Mouse (Mus musculus) effector memory CD4-positive, alpha-beta T cell, adult 5 months (primary cell): ENCODE data around the gene Cd52. TPM values are rescaled to one million over a fixed set of nuclear protein-coding genes. Genes with fewer than 3 reads are reported as not detected.

Source experiments
- polyA plus RNA-seq: library from polyadenylated mRNA; unstranded; fragments of 100-300 nt; shearing (Covaris generic); gene quantifications from one replicate; pipeline ENCODE4 v1.2.1, GENCODE M21; 2017

The Cd52 gene
- polyA plus RNA-seq, result 1,965 TPM

DNA sequence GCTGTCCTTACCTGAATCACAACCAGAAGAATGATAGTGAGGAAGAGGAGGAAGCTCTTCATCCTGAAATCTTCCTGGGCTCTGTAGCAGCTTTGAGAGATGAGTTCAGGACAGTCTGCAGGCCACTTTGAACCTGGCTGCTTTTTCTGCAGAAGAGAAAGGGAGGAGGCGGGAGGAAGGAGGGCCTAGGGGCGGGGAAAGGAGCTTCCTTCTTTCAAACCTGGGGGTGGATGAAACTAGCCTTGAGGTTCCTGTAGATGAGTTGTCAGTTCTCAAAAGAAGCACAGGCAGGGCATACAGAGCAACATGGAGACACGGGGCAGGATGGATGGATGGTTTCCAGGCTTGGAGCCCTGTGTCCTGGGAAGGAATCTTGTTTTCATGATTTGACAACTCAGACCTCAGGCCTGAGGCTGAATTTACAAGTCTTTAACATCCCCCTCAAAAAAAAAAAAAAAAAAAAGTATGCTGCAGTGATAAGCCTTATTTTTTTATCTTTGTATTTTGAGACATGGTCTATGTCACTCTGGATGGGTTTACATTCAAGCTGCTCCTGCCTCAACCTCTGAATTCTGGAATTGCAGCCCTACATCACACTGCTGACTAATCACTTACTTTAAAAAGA, at the start of gene Cd52:
Gene Cd52 (minus strand): TSS at position 160 of the 625 bp plus-strand sequence.

DNA sequence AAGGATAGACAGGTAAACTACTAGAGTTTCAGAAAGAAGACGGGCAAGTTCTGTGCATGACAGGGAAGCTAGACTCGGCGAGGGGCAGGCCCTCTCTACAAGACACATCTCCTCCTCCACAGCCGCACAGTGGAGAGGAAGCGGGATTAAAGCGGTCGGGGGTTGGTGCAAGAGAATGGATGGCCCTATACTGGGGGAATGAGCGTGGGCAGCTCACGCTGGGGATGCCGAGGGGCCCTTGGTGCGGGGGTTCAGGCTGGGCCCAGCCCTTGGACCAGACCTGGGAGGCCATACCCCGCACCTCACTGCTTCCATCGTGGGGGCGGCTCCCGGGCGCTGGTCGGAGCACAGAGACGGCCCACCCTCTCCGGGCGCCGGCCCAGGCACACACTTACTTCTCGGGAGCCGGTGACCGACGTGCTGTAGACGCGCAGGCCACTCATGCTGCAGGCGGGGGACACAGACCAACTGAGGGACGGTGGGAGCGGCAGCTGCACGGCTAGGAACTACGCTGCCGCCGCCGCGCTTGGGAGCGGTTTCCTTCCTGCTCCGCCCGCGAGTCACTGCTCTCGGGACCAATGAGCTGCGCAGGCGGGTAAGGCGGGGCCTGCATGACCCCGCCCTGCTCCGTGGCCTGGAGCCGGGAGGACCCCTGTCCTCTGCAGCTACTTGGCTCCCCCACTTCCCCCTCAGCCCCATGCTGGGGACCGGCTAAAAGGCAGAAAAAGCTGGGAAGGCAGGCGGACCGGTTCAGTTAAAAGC, 33.5 kb upstream of the Cd52 start, which contains the start of gene Sh3bgrl3:
Gene Sh3bgrl3 (minus strand): TSS at position 569 of the 762 bp plus-strand sequence.

DNA sequence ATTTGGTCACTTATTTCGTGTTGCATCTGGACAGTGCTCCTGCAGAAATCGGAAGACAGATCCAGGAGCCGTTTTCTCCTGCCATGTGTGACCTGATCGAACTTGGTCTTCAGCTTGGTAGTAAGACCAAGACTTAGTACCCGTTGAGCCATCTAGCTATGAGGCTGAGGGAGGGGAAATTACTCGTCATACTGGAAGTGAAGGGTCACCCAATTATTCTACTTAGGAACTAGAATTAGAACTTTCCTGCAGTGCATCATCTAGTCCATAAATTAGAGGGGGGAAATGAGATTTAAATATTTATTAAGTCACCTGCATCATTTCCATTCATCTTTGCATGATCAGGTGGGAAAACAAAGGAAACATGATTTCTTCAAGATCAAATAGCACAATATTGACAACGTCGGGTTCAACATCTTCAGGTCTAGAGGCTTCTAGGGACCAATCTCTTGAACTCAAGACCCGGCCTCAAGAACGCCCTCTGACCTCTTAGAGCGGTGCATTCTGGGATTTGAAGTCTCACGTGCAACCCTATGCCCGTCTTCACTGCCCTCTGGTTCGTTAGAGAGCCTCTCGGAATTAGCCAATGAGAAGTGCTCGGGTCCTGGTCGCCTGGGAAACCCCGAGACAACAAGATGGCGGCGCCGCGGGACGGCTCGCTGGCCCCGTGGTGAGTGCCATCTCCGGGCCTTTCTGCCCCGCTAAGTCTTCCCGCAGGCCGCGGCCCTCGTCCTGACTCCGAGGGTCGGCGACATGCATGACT, 7.3 kb upstream of the Cd52 start, which contains the start of gene Ubxn11:
Gene Ubxn11 (plus strand): TSS at position 592 of the 763 bp plus-strand sequence.

DNA sequence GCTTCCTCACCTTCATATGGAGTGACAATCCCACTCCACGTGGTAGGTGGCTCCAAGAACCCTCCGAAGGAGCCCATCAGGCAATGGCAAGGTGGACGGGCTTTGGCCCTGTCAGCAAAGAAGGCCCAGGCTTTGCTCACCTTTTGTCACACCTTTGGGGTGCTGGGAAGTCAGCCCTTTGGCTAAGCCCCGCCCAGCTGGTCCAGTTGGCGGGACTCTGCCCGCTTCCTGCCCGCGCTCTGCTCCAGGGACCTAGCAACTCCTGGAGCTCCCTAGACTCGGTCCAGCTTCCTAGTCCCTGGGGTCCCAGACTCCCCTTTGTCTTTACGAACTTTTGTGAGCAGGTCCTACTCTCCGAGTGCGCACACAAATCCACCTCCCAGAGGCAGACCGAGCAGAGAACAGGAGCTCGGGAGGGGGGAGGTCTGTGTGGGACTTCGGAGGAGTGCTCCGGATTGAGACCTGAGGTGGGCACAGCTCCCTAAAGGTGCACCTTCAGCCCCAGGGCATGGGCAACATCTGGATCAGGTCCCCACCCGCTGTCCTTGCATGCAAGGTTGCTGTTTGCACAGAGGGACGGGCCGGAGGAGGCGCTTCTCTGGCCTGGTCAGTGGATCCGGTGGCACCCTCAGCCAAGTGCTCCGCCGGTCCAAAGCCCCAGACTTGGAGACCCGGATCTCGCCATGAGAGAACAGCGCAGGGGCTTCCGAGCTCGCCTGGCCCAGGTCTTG, 34.6 kb downstream of the Cd52 start, which contains the start of gene Crybg2:
Gene Crybg2 (plus strand): TSS at position 681 of the 731 bp plus-strand sequence.

DNA sequence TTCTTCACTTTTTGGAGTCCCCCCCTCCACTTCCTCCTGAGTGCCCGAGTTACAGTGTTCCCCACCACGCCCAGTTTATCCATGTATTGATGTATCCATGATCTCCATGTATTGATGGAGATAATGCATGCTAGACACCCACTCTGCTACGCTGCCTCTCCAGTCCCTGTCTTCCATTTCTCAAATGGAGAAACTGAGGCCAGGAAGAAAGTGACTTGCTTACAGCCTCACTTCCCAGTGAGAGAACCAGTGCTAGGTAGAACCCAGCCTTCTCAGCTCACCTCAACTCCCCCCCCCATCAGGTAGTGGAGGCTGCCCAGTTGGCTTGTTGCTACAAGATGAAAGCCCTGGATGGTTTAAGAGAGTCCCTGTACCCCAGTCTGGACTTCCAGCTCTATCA, 41.3 kb downstream of the Cd52 start, which contains the start of gene Zfp683:
Gene Zfp683 (plus strand): TSS at position 301 of the 400 bp plus-strand sequence.

Other genes starting within 250 kb of the Cd52 start
- 83.7 TPM for gene Rps6ka1, start 207.3 kb downstream of the Cd52 start, polyA plus RNA-seq
- gene Hmgn2, start 126.4 kb downstream of the Cd52 start, polyA plus RNA-seq, result 247 TPM
- gene Dhdds, start 94.2 kb downstream of the Cd52 start, polyA plus RNA-seq, result 21.5 TPM
- not detected for gene Lin28a, start 76.2 kb downstream of the Cd52 start, polyA plus RNA-seq
- gene Zfp683, start 41.2 kb downstream of the Cd52 start, polyA plus RNA-seq, result 3.8 TPM
- gene Crybg2, start 34.3 kb downstream of the Cd52 start, polyA plus RNA-seq, result 15.6 TPM
- 34.5 TPM for gene Ubxn11, start 7.5 kb upstream of the Cd52 start, polyA plus RNA-seq
- gene Sh3bgrl3, start 33.7 kb upstream of the Cd52 start, polyA plus RNA-seq, result 934 TPM
- 45.7 TPM for gene Cep85, start 92.0 kb upstream of the Cd52 start, polyA plus RNA-seq
- gene Gm7534, start 107.9 kb upstream of the Cd52 start, polyA plus RNA-seq, result not detected
- gene Catsper4, start 132.3 kb upstream of the Cd52 start, polyA plus RNA-seq, result not detected
- not detected for gene Cnksr1, start 143.3 kb upstream of the Cd52 start, polyA plus RNA-seq
- gene E130218I03Rik, start 148.6 kb upstream of the Cd52 start, polyA plus RNA-seq, result 5.9 TPM
- gene Zfp593, start 150.5 kb upstream of the Cd52 start, polyA plus RNA-seq, result 25.7 TPM
- gene Gm30191, start 151.9 kb upstream of the Cd52 start, polyA plus RNA-seq, result not detected
- not detected for gene Grrp1, start 159.0 kb upstream of the Cd52 start, polyA plus RNA-seq
- gene Pdik1l, start 192.8 kb upstream of the Cd52 start, polyA plus RNA-seq, result 7.7 TPM
- not detected for gene Trim63, start 220.0 kb upstream of the Cd52 start, polyA plus RNA-seq
- gene Slc30a2, start 248.1 kb upstream of the Cd52 start, polyA plus RNA-seq, result not detected